Mouse (Mus musculus): Measurements from ENCODE around the gene Foxa2. TPM values are rescaled to one million over a fixed set of nuclear protein-coding genes. Genes with fewer than 3 reads are reported as not detected.
A peak's percentile ranks its signal among the peaks of the same experiment; 100 is the strongest.

The Foxa2 gene
- total RNA-seq, 2 experiments from 2014 or later = not detected

GRCm38 (mm10) chr2:148040236-148041121 lies 6.3 kb downstream of the Foxa2 start:
- ATAC-seq (replicated peaks; ENCODE audit: poor library complexity, severe bottlenecking) = no peak

- no peak for ATAC-seq (replicated peaks; ENCODE audit: poor library complexity, severe bottlenecking)
Measured at GRCm38 (mm10) chr2:148039351-148040235, 7.2 kb downstream of the Foxa2 start.

- no peak; the same call in 1 of the 2 replicates for ATAC-seq (replicated peaks; ENCODE audit: poor library complexity, severe bottlenecking)
Measured at GRCm38 (mm10) chr2:148038366-148039310, 8.1 kb downstream of the Foxa2 start.

GRCm38 (mm10) chr2:148036611-148037160 lies 10.1 kb downstream of the Foxa2 start:
- no peak for ATAC-seq (replicated peaks; ENCODE audit: poor library complexity, severe bottlenecking)

- ATAC-seq (replicated peaks; ENCODE audit: poor library complexity, severe bottlenecking) = no peak
Measured at GRCm38 (mm10) chr2:148030991-148031675, 15.6 kb downstream of the Foxa2 start.

GRCm38 (mm10) chr2:148030613-148030935 lies 16.2 kb downstream of the Foxa2 start:
- ATAC-seq (replicated peaks; ENCODE audit: poor library complexity, severe bottlenecking) = no peak

GRCm38 (mm10) chr2:148029751-148030612 lies 16.8 kb downstream of the Foxa2 start:
- 0 out of 2 replicates have a peak, but pooled peaks have one; percentile 22 for ATAC-seq (replicated peaks; ENCODE audit: poor library complexity, severe bottlenecking)

GRCm38 (mm10) chr2:148029050-148029608 lies 17.6 kb downstream of the Foxa2 start:
- ATAC-seq (replicated peaks; ENCODE audit: poor library complexity, severe bottlenecking) = no peak

GRCm38 (mm10) chr2:148026366-148026765 lies 20.4 kb downstream of the Foxa2 start:
- ATAC-seq (replicated peaks; ENCODE audit: poor library complexity, severe bottlenecking) = no peak

- no peak for ATAC-seq (replicated peaks; ENCODE audit: poor library complexity, severe bottlenecking)
Measured at GRCm38 (mm10) chr2:148025481-148025880, 21.3 kb downstream of the Foxa2 start.

GRCm38 (mm10) chr2:148024268-148024935 lies 22.4 kb downstream of the Foxa2 start:
- no peak for ATAC-seq (replicated peaks; ENCODE audit: poor library complexity, severe bottlenecking)

- no peak for ATAC-seq (replicated peaks; ENCODE audit: poor library complexity, severe bottlenecking)
Measured at GRCm38 (mm10) chr2:148023340-148023806, 23.4 kb downstream of the Foxa2 start.

- ATAC-seq (replicated peaks; ENCODE audit: poor library complexity, severe bottlenecking) = no peak
Measured at GRCm38 (mm10) chr2:148021919-148022570, 24.7 kb downstream of the Foxa2 start.

- ATAC-seq (replicated peaks; ENCODE audit: poor library complexity, severe bottlenecking) = no peak
Measured at GRCm38 (mm10) chr2:148021016-148021415, 25.8 kb downstream of the Foxa2 start.

- no peak for ATAC-seq (replicated peaks; ENCODE audit: poor library complexity, severe bottlenecking)
Measured at GRCm38 (mm10) chr2:148020125-148020524, 26.6 kb downstream of the Foxa2 start.

GRCm38 (mm10) chr2:148017782-148018690 lies 28.7 kb downstream of the Foxa2 start:
- no peak for ATAC-seq (replicated peaks; ENCODE audit: poor library complexity, severe bottlenecking)
